In the genomic region with DNA sequence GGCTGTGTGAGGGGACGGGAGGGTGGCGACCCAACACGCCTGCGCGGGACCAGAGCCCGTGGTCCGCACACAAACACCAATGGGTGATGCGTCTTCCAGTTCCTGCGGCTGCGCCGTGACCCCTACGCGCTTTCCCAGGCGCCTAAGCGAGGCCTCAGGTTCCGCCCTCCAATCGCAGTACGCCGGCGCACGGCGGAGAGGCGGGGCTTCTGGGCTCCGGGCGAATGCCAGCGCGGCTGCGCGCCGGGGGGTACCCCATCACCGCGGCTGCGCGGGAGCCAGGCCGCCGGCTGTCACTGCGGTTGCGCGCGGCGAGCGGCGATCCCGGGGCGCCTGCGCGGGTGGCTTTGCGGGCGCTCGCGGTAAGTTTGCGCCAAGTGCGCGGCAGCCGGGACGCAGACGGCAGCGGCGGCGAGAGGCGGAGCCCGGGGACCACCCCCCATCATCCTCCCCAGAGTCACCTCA, we compare ENCODE assay signal across 7 mouse cellular contexts. TPM values are rescaled to one million over a fixed set of nuclear protein-coding genes. Genes with fewer than 3 reads are reported as not detected.
A peak's percentile ranks its signal among the peaks of the same experiment; 100 is the strongest.
DNase-seq lines count a peak whose midpoint lies in the region; ATAC-seq lines count a peak whose summit lies in the region.

A gene (plus strand): TSS at position 314 of the 465 bp plus-strand sequence.

- no peaks in the 10 kb centered on the region for H3K36me3 ChIP-seq in embryonic facial prominence, embryonic 11.5 days (replicated peaks; ENCODE audit: control insufficient read depth, insufficient read depth, low read depth, low read length)
- peaks cover 31% of the 10 kb centered on the region for H3K36me3 ChIP-seq in limb, embryonic 10.5 days
- H3K36me3 ChIP-seq in midbrain, embryonic 13.5 days = peaks cover 19% of the 10 kb centered on the region

- peak; percentile 85 for ATAC-seq in embryonic facial prominence, embryonic 11.5 days (replicated peaks; ENCODE audit: insufficient number of reproducible peaks, low FRiP score, low TSS enrichment, low read depth)
- ATAC-seq in granulocyte monocyte progenitor cell, adult 5-6 weeks (replicated peaks; ENCODE audit: poor library complexity, severe bottlenecking) = peak; percentile 72
- peak; percentile 85 for ATAC-seq in midbrain, embryonic 13.5 days

- DNase-seq in adrenal gland, postnatal 14 days = peak; percentile 100
- DNase-seq in embryonic facial prominence, embryonic 11.5 days (ENCODE audit: low spot score) = peak; percentile 99
- DNase-seq in kidney, adult 11 months = peak; percentile 100
- DNase-seq in limb, embryonic 10.5 days (ENCODE audit: low spot score) = peak; percentile 98
- peak; percentile 100 for DNase-seq in spleen, adult 12 weeks (ENCODE audit: low spot score)

- H3K9ac ChIP-seq in embryonic facial prominence, embryonic 11.5 days (replicated peaks; ENCODE audit: low read length) = peak within 1 kb of the TSS; percentile 95
- H3K9ac ChIP-seq in midbrain, embryonic 13.5 days (replicated peaks) = peak within 1 kb of the TSS; percentile 99

- H3K27ac ChIP-seq in embryonic facial prominence, embryonic 11.5 days (replicated peaks; ENCODE audit: low read depth, low read length) = peak within 1 kb of the TSS; percentile 84
- H3K27ac ChIP-seq in limb, embryonic 10.5 days = peak within 1 kb of the TSS; percentile 95
- peak within 1 kb of the TSS; percentile 97 for H3K27ac ChIP-seq in midbrain, embryonic 13.5 days

- H3K4me3 ChIP-seq in embryonic facial prominence, embryonic 11.5 days (ENCODE audit: low read depth, low read length) = peak within 1 kb of the TSS; percentile 98
- peak within 1 kb of the TSS; percentile 99 for H3K4me3 ChIP-seq in limb, embryonic 10.5 days
- H3K4me3 ChIP-seq in midbrain, embryonic 13.5 days (replicated peaks) = peak within 1 kb of the TSS; percentile 100

- no peaks in the 10 kb centered on the region for H3K4me1 ChIP-seq in embryonic facial prominence, embryonic 11.5 days (ENCODE audit: control insufficient read depth, insufficient read depth, low read length)
- peaks cover 15% of the 10 kb centered on the region for H3K4me1 ChIP-seq in limb, embryonic 10.5 days
- H3K4me1 ChIP-seq in midbrain, embryonic 13.5 days (replicated peaks) = peaks cover 27% of the 10 kb centered on the region

- H3K9me3 ChIP-seq in embryonic facial prominence, embryonic 11.5 days (replicated peaks; ENCODE audit: control insufficient read depth, low read length) = no peaks in the 10 kb centered on the region
- no peaks in the 10 kb centered on the region for H3K9me3 ChIP-seq in limb, embryonic 10.5 days (replicated peaks)
- H3K9me3 ChIP-seq in midbrain, embryonic 13.5 days = no peaks in the 10 kb centered on the region

- no peaks in the 10 kb centered on the region for H3K27me3 ChIP-seq in embryonic facial prominence, embryonic 11.5 days (ENCODE audit: control insufficient read depth, insufficient read depth, low read length)
- H3K27me3 ChIP-seq in limb, embryonic 10.5 days (ENCODE audit: low read depth, poor library complexity, severe bottlenecking) = peaks cover 5% of the 10 kb centered on the region; the same call in 1 of the 2 replicates
- H3K27me3 ChIP-seq in midbrain, embryonic 13.5 days = peaks cover 13% of the 10 kb centered on the region

- H3K4me2 ChIP-seq in embryonic facial prominence, embryonic 11.5 days (ENCODE audit: low read depth, low read length) = peak within 1 kb of the TSS; percentile 84
- H3K4me2 ChIP-seq in midbrain, embryonic 13.5 days (replicated peaks) = peak within 1 kb of the TSS; percentile 91

- WGBS in embryonic facial prominence, embryonic 11.5 days = under 1% methylated on average over 59 of the region's 62 CpGs
- WGBS in limb, embryonic 10.5 days = under 1% methylated on average over 62 of the region's 62 CpGs
- under 1% methylated on average over 57 of the region's 62 CpGs for WGBS in midbrain, embryonic 13.5 days

RNA-seq across cellular contexts. Expression of the gene that starts here (rescaled TPM):
- 52.2 and 60.9 TPM in 2 replicates for total RNA-seq in adrenal gland, postnatal 14 days (2021)
- polyA plus RNA-seq in embryonic facial prominence, embryonic 11.5 days (2014; fragmentation: Nextera tagmentation; extraction: Ambion mirVana) = 14.5 and 16.6 TPM in 2 replicates
- 55.7 and 57.7 TPM in 2 replicates for total RNA-seq in granulocyte monocyte progenitor cell, adult 5-6 weeks (2014; fragmentation: Nextera tagmentation)
- 16.2 and 28.2 TPM in 2 replicates for total RNA-seq in granulocyte monocyte progenitor cell, adult 5-6 weeks (2017)
- polyA plus RNA-seq in limb, embryonic 10.5 days (2016; fragmentation: Nextera tagmentation; extraction: Ambion mirVana) = 21.0 and 23.1 TPM in 2 replicates
- polyA plus RNA-seq in midbrain, embryonic 13.5 days (2015; fragmentation: Nextera tagmentation; extraction: Ambion mirVana) = 22.7 and 22.8 TPM in 2 replicates

Comparison
In these comparisons a context has a peak if more than half of its experiments do, and no peak if none do; other contexts are left out.
1. Peak in every context shown above with its lines: DNase-seq, ATAC-seq, H3K4me3 ChIP-seq and H3K27ac ChIP-seq.